Comparison of ENCODE assay signal across 8 mouse cellular contexts in genomic region chr1:55239237-55239636, GRCm38 (mm10). TPM values are rescaled to one million over a fixed set of nuclear protein-coding genes. Genes with fewer than 3 reads are reported as not detected.
DNase-seq lines count a peak whose midpoint lies in the region; ATAC-seq and TF ChIP-seq lines count a peak whose summit lies in the region.

No protein-coding gene starts in this region.

- TF ChIP-seq CTCF in forebrain, postnatal 0 days (IDR thresholded peaks at IDR 0.05; ENCODE audit: low read depth) = peak; percentile 83

- intact Hi-C loops in left cerebral cortex, postnatal 14 days (cut with DNase I) = loop anchor here (2.0 to 10.0 kb wide), 2 partner anchors 144 to 636 kb away; no protein-coding TSS in a partner anchor

- no peak for ATAC-seq in forebrain, postnatal 0 days
- ATAC-seq in kidney, embryonic 15.5 days (replicated peaks; ENCODE audit: low FRiP score) = no peak
- ATAC-seq in stomach, embryonic 14.5 days (ENCODE audit: insufficient number of reproducible peaks, insufficient read depth, low FRiP score, low read depth) = no peak

- H3K9ac ChIP-seq in forebrain, postnatal 0 days = no peak overlapping the region
- no peak overlapping the region for H3K9ac ChIP-seq in kidney, embryonic 15.5 days
- no peak overlapping the region for H3K9ac ChIP-seq in stomach, embryonic 14.5 days (replicated peaks; ENCODE audit: low read depth, low read length)

- H3K27ac ChIP-seq in forebrain, postnatal 0 days (ENCODE audit: low read depth, low read length) = no peak overlapping the region
- H3K27ac ChIP-seq in kidney, embryonic 15.5 days = no peak overlapping the region
- no peak overlapping the region for H3K27ac ChIP-seq in stomach, embryonic 14.5 days (ENCODE audit: low read length)

- peak; percentile 48 to 49 for DNase-seq in left cerebral cortex, postnatal 14 days (ENCODE audit: low spot score in 2 of 2)
- no peak for DNase-seq in left cerebral cortex, adult 11 months (ENCODE audit: low spot score)
- peak; percentile 84 for DNase-seq in brain, adult 2 months (ENCODE audit: low read depth, low spot score)
- peak; percentile 80 for DNase-seq in forebrain, postnatal 0 days
- peak; percentile 66 for DNase-seq in lung, postnatal 36 days
- DNase-seq in urinary bladder, postnatal 36 days (ENCODE audit: low spot score in 2 of 2) = no peak

- H3K4me2 ChIP-seq in forebrain, postnatal 0 days (ENCODE audit: low read depth) = peak overlapping the region; percentile 73
- peak overlapping the region; percentile 83 for H3K4me2 ChIP-seq in kidney, embryonic 15.5 days
- H3K4me2 ChIP-seq in stomach, embryonic 14.5 days (replicated peaks; ENCODE audit: low read depth, low read length) = peak overlapping the region; percentile 98

- H3K4me3 ChIP-seq in forebrain, postnatal 0 days (ENCODE audit: low read depth, low read length) = peak overlapping the region; percentile 63
- peak overlapping the region; percentile 69 for H3K4me3 ChIP-seq in kidney, embryonic 15.5 days (replicated peaks)
- peak overlapping the region; percentile 88; the same call in 1 of the 2 replicates for H3K4me3 ChIP-seq in stomach, embryonic 14.5 days (ENCODE audit: low read depth, low read length)

- H3K4me1 ChIP-seq in forebrain, postnatal 0 days (ENCODE audit: insufficient read depth) = peaks cover 22% of the 10 kb centered on the region
- H3K4me1 ChIP-seq in kidney, embryonic 15.5 days = peaks cover 30% of the 10 kb centered on the region
- peaks cover 23% of the 10 kb centered on the region for H3K4me1 ChIP-seq in stomach, embryonic 14.5 days (ENCODE audit: control insufficient read depth, insufficient read depth, low read length)

- WGBS in forebrain, postnatal 0 days = 0% methylated on average over 1 of the region's 1 CpGs
- 4% methylated on average over 1 of the region's 1 CpGs for WGBS in kidney, embryonic 15.5 days
- 2% methylated on average over 1 of the region's 1 CpGs for WGBS in stomach, embryonic 14.5 days

- H3K36me3 ChIP-seq in forebrain, postnatal 0 days (ENCODE audit: insufficient read depth) = 0 out of 2 replicates have a peak, but pooled peaks cover 3% of the 10 kb centered on the region
- 0 out of 2 replicates have a peak, but pooled peaks cover 4% of the 10 kb centered on the region for H3K36me3 ChIP-seq in kidney, embryonic 15.5 days
- no peaks in the 10 kb centered on the region for H3K36me3 ChIP-seq in stomach, embryonic 14.5 days (ENCODE audit: control insufficient read depth, insufficient read depth, low read length)

- no peaks in the 10 kb centered on the region for H3K9me3 ChIP-seq in forebrain, postnatal 0 days (ENCODE audit: low read length)
- no peaks in the 10 kb centered on the region for H3K9me3 ChIP-seq in kidney, embryonic 15.5 days (replicated peaks)
- no peaks in the 10 kb centered on the region for H3K9me3 ChIP-seq in stomach, embryonic 14.5 days (ENCODE audit: control insufficient read depth, low read depth, low read length)

- no peaks in the 10 kb centered on the region for H3K27me3 ChIP-seq in forebrain, postnatal 0 days (ENCODE audit: insufficient read depth, low read length)
- no peaks in the 10 kb centered on the region for H3K27me3 ChIP-seq in kidney, embryonic 15.5 days
- no peaks in the 10 kb centered on the region for H3K27me3 ChIP-seq in stomach, embryonic 14.5 days (ENCODE audit: control insufficient read depth, insufficient read depth, low read length)

RNA-seq across cellular contexts. Expression of gene Mars2, which starts 2.3 kb away (rescaled TPM):
- 10 to 100 TPM; 10.6 to 11.5 TPM for total RNA-seq in left cerebral cortex, postnatal 14 days (2021)
- total RNA-seq in forebrain, postnatal 0 days (2014; rRNA removed) = 11.5 and 13.1 TPM in 2 replicates
- 2.3 and 2.5 TPM in 2 replicates for polyA plus RNA-seq in forebrain, postnatal 0 days (2015; fragmentation: Nextera tagmentation; extraction: Ambion mirVana)
- polyA plus RNA-seq in kidney, embryonic 15.5 days (2015; fragmentation: Nextera tagmentation; extraction: Ambion mirVana) = 2.4 and 2.5 TPM in 2 replicates
- polyA plus RNA-seq in stomach, embryonic 14.5 days (2014; fragmentation: Nextera tagmentation; extraction: Ambion mirVana) = 2.7 and 3.0 TPM in 2 replicates

RNA-seq across cellular contexts. Expression of gene Rftn2, which starts 12.7 kb away (rescaled TPM):
- total RNA-seq in left cerebral cortex, postnatal 14 days (2021) = 10 to 100 TPM; 18.5 to 19.5 TPM
- 10.1 and 10.9 TPM in 2 replicates for total RNA-seq in forebrain, postnatal 0 days (2014; rRNA removed)
- 7.9 and 12.4 TPM in 2 replicates for polyA plus RNA-seq in forebrain, postnatal 0 days (2015; fragmentation: Nextera tagmentation; extraction: Ambion mirVana)
- 7.6 and 8.4 TPM in 2 replicates for polyA plus RNA-seq in kidney, embryonic 15.5 days (2015; fragmentation: Nextera tagmentation; extraction: Ambion mirVana)
- polyA plus RNA-seq in stomach, embryonic 14.5 days (2014; fragmentation: Nextera tagmentation; extraction: Ambion mirVana) = 12.8 and 12.9 TPM in 2 replicates

Comparison
In these comparisons a context has a peak if more than half of its experiments do, and no peak if none do; other contexts are left out.
1. DNase-seq: peak in left cerebral cortex, postnatal 14 days (2 of 2), brain, adult 2 months (single experiment), forebrain, postnatal 0 days (single experiment) and lung, postnatal 36 days (single experiment); none in left cerebral cortex, adult 11 months (single experiment) and urinary bladder, postnatal 36 days (0 of 2).
2. Peak in every context shown above with its lines, with median percentiles within 50 percentile points of each other: H3K4me2 ChIP-seq and H3K4me3 ChIP-seq.